Mouse (Mus musculus) MEL (cell line): ENCODE results near the gene Timp2. TPM values are rescaled to one million over a fixed set of nuclear protein-coding genes. Genes with fewer than 3 reads are reported as not detected.
A peak's percentile ranks its signal among the peaks of the same experiment; 100 is the strongest.

Experiments
- DNase-seq: peaks from one replicate; pipeline ENCODE4 v3.0.0; 2011; ENCODE audit warnings: low read depth, low spot score
- H3K27ac ChIP-seq: 2 replicates; pipeline ENCODE4 v1.5.1; 2012; ENCODE audit warnings: low read depth, mild to moderate bottlenecking, control low read depth, low read length, moderate library complexity; ENCODE audit not compliant: control insufficient read depth
- H3K27me3 ChIP-seq, 2 experiments: fragments of 150-350 bp in 1 of 2; sonication (generic) in 1 of 2; 2 replicates each; pipeline ENCODE4 v1.6.1; 2012; ENCODE audit warnings: low read length in 2 of 2, mild to moderate bottlenecking in 2 of 2, improper control_type of control experiment in 1 of 2, moderate library complexity in 1 of 2; ENCODE audit not compliant: insufficient read depth in 2 of 2, control insufficient read depth in 1 of 2
- H3K36me3 ChIP-seq, 2 experiments: 2 replicates each; pipeline ENCODE4 v1.6.1; 2012 to 2014; ENCODE audit warnings: low read length in 2 of 2, improper control_type of control experiment in 1 of 2, inconsistent platforms in 1 of 2, mild to moderate bottlenecking in 1 of 2; ENCODE audit not compliant: insufficient read depth in 2 of 2, control insufficient read depth in 1 of 2
- H3K4me1 ChIP-seq, 2 experiments: fragments of 150-350 bp in 1 of 2; sonication (generic) in 1 of 2; 2 replicates each; pipeline ENCODE4 v1.6.1; 2012; ENCODE audit warnings: low read length in 2 of 2, improper control_type of control experiment in 1 of 2, mild to moderate bottlenecking in 1 of 2; ENCODE audit not compliant: insufficient read depth in 2 of 2, control insufficient read depth in 1 of 2
- H3K4me3 ChIP-seq, 2 experiments: fragments of 150-350 bp in 1 of 2; sonication (generic) in 1 of 2; 2 replicates each; pipeline ENCODE4 v1.5.1; 2012; ENCODE audit warnings: low read depth in 2 of 2, low read length in 2 of 2, mild to moderate bottlenecking in 2 of 2, moderate library complexity in 2 of 2, control low read depth in 1 of 2, improper control_type of control experiment in 1 of 2; ENCODE audit not compliant: control insufficient read depth in 1 of 2, insufficient read depth in 1 of 2
- H3K79me2 ChIP-seq: 2 replicates; pipeline ENCODE4 v1.6.1; 2012; ENCODE audit warnings: mild to moderate bottlenecking, low read length, moderate library complexity; ENCODE audit not compliant: control insufficient read depth, poor library complexity, insufficient read depth
- H3K9ac ChIP-seq: 2 replicates; pipeline ENCODE4 v1.6.1; 2012; ENCODE audit warnings: low read depth, mild to moderate bottlenecking, control low read depth, low read length, moderate library complexity; ENCODE audit not compliant: control insufficient read depth, poor library complexity, severe bottlenecking
- H3K9me3 ChIP-seq: fragments of 150-350 bp; sonication (generic); replicated peaks from 2 replicates; pipeline ENCODE4 v1.6.1; 2012; ENCODE audit warnings: mild to moderate bottlenecking, low read length, improper control_type of control experiment, moderate library complexity; ENCODE audit not compliant: insufficient read depth
- BHLHE40 ChIP-seq: IDR thresholded peaks from 2 replicates; pipeline ENCODE4 v1.6.1; 2012; ENCODE audit warnings: low read depth, mild to moderate bottlenecking, inconsistent platforms, low read length, improper control_type of control experiment, borderline replicate concordance
- CHD1 ChIP-seq: IDR thresholded peaks from 2 replicates; pipeline ENCODE4 v1.6.1; 2012; ENCODE audit warnings: low read depth, mild to moderate bottlenecking, inconsistent platforms, low read length, improper control_type of control experiment
- CHD2 ChIP-seq: IDR thresholded peaks from 2 replicates; pipeline ENCODE4 v1.6.1; 2011; ENCODE audit warnings: low read length, improper control_type of control experiment
- CTCF ChIP-seq, 3 experiments: IDR thresholded peaks in 2 of 3; conservative IDR thresholded peaks in 1 of 3; 2 replicates each; pipeline ENCODE4 v1.5.1; 2011 to 2012; ENCODE audit warnings: low read length in 3 of 3, low read depth in 2 of 3, mild to moderate bottlenecking in 2 of 3, improper control_type of control experiment in 1 of 3, inconsistent platforms in 1 of 3, mixed read lengths in 1 of 3, moderate library complexity in 1 of 3; ENCODE audit not compliant: control insufficient read depth in 1 of 3, insufficient read depth in 1 of 3, poor library complexity in 1 of 3, severe bottlenecking in 1 of 3
- E2F4 ChIP-seq: IDR thresholded peaks from 2 replicates; pipeline ENCODE4 v1.6.1; 2011; ENCODE audit warnings: low read depth, low read length, improper control_type of control experiment, borderline replicate concordance
- EP300 ChIP-seq, 2 experiments: IDR thresholded peaks; 2 replicates each; pipeline ENCODE4 v1.6.1; 2011; ENCODE audit warnings: improper control_type of control experiment in 2 of 2, low read length in 2 of 2, low read depth in 1 of 2, mild to moderate bottlenecking in 1 of 2
- ETS1 ChIP-seq: IDR thresholded peaks from 2 replicates; pipeline ENCODE4 v1.6.1; 2012; ENCODE audit warnings: low read depth, mild to moderate bottlenecking, inconsistent platforms, low read length, improper control_type of control experiment, moderate library complexity
- GABPA ChIP-seq: IDR thresholded peaks from 2 replicates; pipeline ENCODE4 v1.6.1; 2012; ENCODE audit warnings: low read depth, mild to moderate bottlenecking, inconsistent platforms, low read length, improper control_type of control experiment, moderate library complexity
- GATA1 ChIP-seq: IDR thresholded peaks from 2 replicates; pipeline ENCODE4 v1.6.1; 2011; ENCODE audit warnings: low read depth, low read length, improper control_type of control experiment
- HCFC1 ChIP-seq: IDR thresholded peaks from 2 replicates; pipeline ENCODE4 v1.6.1; 2012; ENCODE audit warnings: low read depth, mild to moderate bottlenecking, inconsistent platforms, low read length, improper control_type of control experiment, moderate library complexity
- KAT2A ChIP-seq: conservative IDR thresholded peaks from 2 replicates; pipeline ENCODE4 v1.6.1; 2012; ENCODE audit warnings: low read depth, low read length, improper control_type of control experiment, inconsistent platforms
- MAFK ChIP-seq: IDR thresholded peaks from 2 replicates; pipeline ENCODE4 v1.6.1; 2011; ENCODE audit warnings: low read depth, mild to moderate bottlenecking, low read length, improper control_type of control experiment, borderline replicate concordance
- MAX ChIP-seq: IDR thresholded peaks from 2 replicates; pipeline ENCODE4 v1.6.1; 2011; ENCODE audit warnings: low read length, improper control_type of control experiment
- MAZ ChIP-seq: IDR thresholded peaks from 2 replicates; pipeline ENCODE4 v1.6.1; 2012; ENCODE audit warnings: low read depth, mild to moderate bottlenecking, inconsistent platforms, low read length, improper control_type of control experiment
- MEF2A ChIP-seq: IDR thresholded peaks from 2 replicates; pipeline ENCODE4 v1.6.1; 2014; ENCODE audit warnings: low read depth, mild to moderate bottlenecking, inconsistent platforms, low read length, improper control_type of control experiment; ENCODE audit not compliant: poor library complexity, insufficient replicate concordance, severe bottlenecking; ENCODE audit errors: extremely low read depth
- MXI1 ChIP-seq: IDR thresholded peaks from 2 replicates; pipeline ENCODE4 v1.6.1; 2011; ENCODE audit warnings: mild to moderate bottlenecking, low read depth, low read length, improper control_type of control experiment
- MYB ChIP-seq: IDR thresholded peaks from 2 replicates; pipeline ENCODE4 v1.6.1; 2011; ENCODE audit warnings: mild to moderate bottlenecking, low read depth, low read length, improper control_type of control experiment
- MYC ChIP-seq: IDR thresholded peaks from 2 replicates; pipeline ENCODE4 v1.6.1; 2011; ENCODE audit warnings: low read depth, mild to moderate bottlenecking, low read length, improper control_type of control experiment, moderate library complexity
- NELFE ChIP-seq: IDR thresholded peaks from 2 replicates; pipeline ENCODE4 v1.6.1; 2011; ENCODE audit warnings: low read depth, low read length, improper control_type of control experiment
- NRF1 ChIP-seq: IDR thresholded peaks from 2 replicates; pipeline ENCODE4 v1.6.1; 2014; ENCODE audit warnings: low read depth, mild to moderate bottlenecking, inconsistent platforms, low read length, improper control_type of control experiment, moderate library complexity; ENCODE audit not compliant: poor library complexity, insufficient read depth, severe bottlenecking
- POLR2A ChIP-seq, 2 experiments: IDR thresholded peaks; 2 replicates each; pipeline ENCODE4 v1.6.1; 2011 to 2012; ENCODE audit warnings: low read length in 2 of 2, mild to moderate bottlenecking in 2 of 2, control low read depth in 1 of 2, improper control_type of control experiment in 1 of 2, low read depth in 1 of 2, moderate library complexity in 1 of 2; ENCODE audit not compliant: control insufficient read depth in 1 of 2, insufficient read depth in 1 of 2, poor library complexity in 1 of 2
- POLR2AphosphoS2 ChIP-seq: IDR thresholded peaks from 2 replicates; pipeline ENCODE4 v1.6.1; 2011; ENCODE audit warnings: low read length, improper control_type of control experiment
- POLR2AphosphoS5 ChIP-seq: IDR thresholded peaks from 2 replicates; pipeline ENCODE4 v1.6.1; 2012; ENCODE audit warnings: low read depth, borderline replicate concordance, mild to moderate bottlenecking, inconsistent platforms, low read length, moderate library complexity, mixed read lengths
- RAD21 ChIP-seq: IDR thresholded peaks from 2 replicates; pipeline ENCODE4 v1.6.1; 2011; ENCODE audit warnings: mild to moderate bottlenecking, low read depth, low read length, improper control_type of control experiment
- RCOR1 ChIP-seq: IDR thresholded peaks from 2 replicates; pipeline ENCODE4 v1.6.1; 2012; ENCODE audit warnings: low read depth, mild to moderate bottlenecking, inconsistent platforms, low read length, improper control_type of control experiment
- SIN3A ChIP-seq: IDR thresholded peaks from 2 replicates; pipeline ENCODE4 v1.6.1; 2012; ENCODE audit warnings: low read length, improper control_type of control experiment, inconsistent platforms
- SMC3 ChIP-seq: IDR thresholded peaks from 2 replicates; pipeline ENCODE4 v1.6.1; 2011; ENCODE audit warnings: low read depth, low read length, improper control_type of control experiment
- TAL1 ChIP-seq: IDR thresholded peaks from 2 replicates; pipeline ENCODE4 v1.6.1; 2012; ENCODE audit warnings: mild to moderate bottlenecking, inconsistent platforms, low read length, moderate library complexity, mixed read lengths
- TBP ChIP-seq: IDR thresholded peaks from 2 replicates; pipeline ENCODE4 v1.8.0; 2011; ENCODE audit warnings: low read depth, low read length, improper control_type of control experiment
- TCF12 ChIP-seq: IDR thresholded peaks from 2 replicates; pipeline ENCODE4 v1.6.1; 2014; ENCODE audit warnings: low read depth, mild to moderate bottlenecking, inconsistent platforms, low read length, improper control_type of control experiment, moderate library complexity
- UBTF ChIP-seq: IDR thresholded peaks from 2 replicates; pipeline ENCODE4 v1.6.1; 2012; ENCODE audit warnings: low read depth, mild to moderate bottlenecking, inconsistent platforms, low read length, improper control_type of control experiment, moderate library complexity, borderline replicate concordance; ENCODE audit not compliant: insufficient read depth
- USF1 ChIP-seq: IDR thresholded peaks from 2 replicates; pipeline ENCODE4 v1.6.1; 2014; ENCODE audit warnings: low read depth, mild to moderate bottlenecking, inconsistent platforms, low read length, improper control_type of control experiment, moderate library complexity
- ZC3H11A ChIP-seq: IDR thresholded peaks from 2 replicates; pipeline ENCODE4 v1.6.1; 2012; ENCODE audit warnings: low read depth, mild to moderate bottlenecking, inconsistent platforms, low read length, improper control_type of control experiment
- ZKSCAN1 ChIP-seq: IDR thresholded peaks from 2 replicates; pipeline ENCODE4 v1.6.1; 2012; ENCODE audit warnings: low read depth, mild to moderate bottlenecking, inconsistent platforms, low read length, improper control_type of control experiment, moderate library complexity
- ZMIZ1 ChIP-seq: IDR thresholded peaks from 2 replicates; pipeline ENCODE4 v1.6.1; 2012; ENCODE audit warnings: low read depth, mild to moderate bottlenecking, inconsistent platforms, low read length, improper control_type of control experiment, moderate library complexity
- ZNF384 ChIP-seq: IDR thresholded peaks from 2 replicates; pipeline ENCODE4 v1.6.1; 2012; ENCODE audit warnings: low read depth, mild to moderate bottlenecking, inconsistent platforms, low read length, improper control_type of control experiment
- polyA plus RNA-seq, 2 experiments: library from polyadenylated mRNA; stranded (reverse) in 1 of 2; unstranded in 1 of 2; fragments of >175 nt in 1 of 2; fragments of >200 nt in 1 of 2; gene quantifications; 2 replicates each; pipeline versions ENCODE4 v1.2.1 to v1.2.4; 2012; ENCODE audit warnings: low replicate concordance in 2 of 2, low read depth in 1 of 2; ENCODE audit not compliant: insufficient read length in 2 of 2, insufficient read depth in 1 of 2, missing spikeins in 1 of 2
- total RNA-seq: library from RNA; depleted of rRNA; stranded (reverse); fragments of 300-350 nt; gene quantifications from 2 replicates; pipeline ENCODE4 v1.2.3, GENCODE M21; 2012

Gene Timp2
- total and polyA plus RNA-seq, 3 experiments = not detected

GRCm38 (mm10) chr11:118399891-118400565, 44.5 kb upstream of the Timp2 start:
- Histone ChIP-seq H3K9me3 (no peaks in the 10 kb centered on the region), H3K4me3 (no peak overlapping the region), H3K79me2 (no peaks in the 10 kb centered on the region), H3K27ac (peak overlapping the region; percentile 70), H3K9ac (peak overlapping the region; percentile 13; the same call in 1 of the 2 replicates), H3K27me3 (no peaks in the 10 kb centered on the region), H3K36me3 (peaks cover 0 to 21% of the 10 kb centered on the region in 2 experiments; a peak in 2 of 4 replicates), H3K4me1 (peaks cover 10 to 24% of the 10 kb centered on the region in 2 experiments)
- peak; percentile 84 for DNase-seq
- TF ChIP-seq UBTF (no peak), USF1 (no peak), ZKSCAN1 (no peak), SMC3 (no peak), CHD1 (no peak), MAZ (peak; percentile 35; the same call in 1 of the 2 replicates), TBP (0 out of 2 replicates have a peak, but pooled peaks have one; percentile 42), GATA1 (peak; percentile 97), TAL1 (peak; percentile 79), ZMIZ1 (no peak), KAT2A (no peak), MAFK (no peak), MYC (no peak), MAX (no peak), MXI1 (no peak), ZNF384 (no peak), POLR2AphosphoS5 (no peak), EP300 (IDR thresholded peaks at IDR 0.05; ENCODE audit: low read depth in 1 of 2, low read length in 2 of 2) (peak; percentile 91 to 92), E2F4 (no peak), POLR2A (IDR thresholded peaks at IDR 0.05; ENCODE audit: control insufficient read depth in 1 of 2, insufficient read depth in 1 of 2, low read depth in 1 of 2, low read length in 2 of 2, poor library complexity in 1 of 2) (0 out of 4 replicates have a peak, but pooled peaks of 1 of the 2 experiments have one; percentile 21), ZC3H11A (no peak), RAD21 (no peak), CTCF (IDR thresholded peaks at IDR 0.05 in 2 of 3, conservative IDR thresholded peaks at IDR 0.05 in 1 of 3; ENCODE audit: control insufficient read depth in 1 of 3, insufficient read depth in 1 of 3, low read depth in 2 of 3, low read length in 3 of 3, poor library complexity in 1 of 3, severe bottlenecking in 1 of 3) (no peak), BHLHE40 (0 out of 2 replicates have a peak, but pooled peaks have one; percentile 26), ETS1 (peak; percentile 80), NELFE (no peak), NRF1 (no peak), TCF12 (peak; percentile 93), MYB (no peak), CHD2 (no peak), RCOR1 (peak; percentile 88), GABPA (no peak), MEF2A (no peak), SIN3A (peak; percentile 65), HCFC1 (0 out of 2 replicates have a peak, but pooled peaks have one; percentile 26), POLR2AphosphoS2 (no peak)
